Mouse (Mus musculus): Measurements from ENCODE around the gene Vezf1. TPM values are rescaled to one million over a fixed set of nuclear protein-coding genes. Genes with fewer than 3 reads are reported as not detected.

The Vezf1 gene
- polyA plus RNA-seq, 1 experiment from 2014 or later = 30.5 TPM

DNA sequence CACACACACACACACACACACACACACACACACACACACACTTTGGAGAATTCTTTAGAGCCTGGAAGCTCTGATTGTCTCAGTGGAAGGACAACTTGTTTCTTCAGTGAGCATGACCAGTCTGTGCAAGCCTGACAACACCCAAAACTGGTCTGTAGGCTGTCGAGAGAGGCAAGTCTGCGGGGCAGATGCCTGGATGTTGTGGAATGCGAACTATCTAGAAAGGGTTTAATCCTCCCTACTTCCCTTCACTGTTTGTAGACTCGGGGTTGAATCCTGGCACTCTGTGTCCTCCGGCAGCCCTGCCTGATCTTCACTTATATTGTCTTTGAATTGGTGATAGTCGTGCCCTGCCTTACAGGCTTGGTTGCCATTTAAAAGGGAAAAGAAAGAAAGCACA lies 55.7 kb downstream of the Vezf1 start:
- no peaks in the 10 kb centered on the region for H3K9me3 ChIP-seq (replicated peaks; ENCODE audit: control insufficient read depth, low read length)

DNA sequence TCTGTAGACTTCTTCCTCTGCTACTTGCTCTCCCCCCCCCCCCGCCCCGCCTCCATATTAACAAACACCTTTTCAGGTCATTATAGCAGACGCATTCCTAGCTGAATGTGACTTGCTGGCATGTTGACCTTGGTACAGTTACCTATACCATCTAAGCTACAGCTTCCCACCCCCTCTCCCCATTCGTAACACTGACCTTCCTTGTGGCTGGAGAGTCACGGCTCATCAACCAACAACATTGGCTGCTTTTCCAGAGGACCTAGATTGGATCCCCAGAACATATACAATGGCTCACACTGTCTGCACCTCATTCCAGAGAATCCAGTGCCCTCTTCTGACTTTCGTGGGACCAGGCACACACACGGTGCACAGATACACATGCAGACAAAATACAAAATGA lies 57.4 kb downstream of the Vezf1 start:
- Histone ChIP-seq H3K4me1 (ENCODE audit: control insufficient read depth, insufficient read depth, low read length) (no peaks in the 10 kb centered on the region; the same call in 1 of the 2 replicates), H3K27ac (ENCODE audit: low read length) (peak overlapping the region; percentile 11; the same call in 1 of the 2 replicates), H3K9me3 (replicated peaks; ENCODE audit: control insufficient read depth, low read length) (no peaks in the 10 kb centered on the region), H3K36me3 (ENCODE audit: control insufficient read depth, insufficient read depth, low read length) (no peaks in the 10 kb centered on the region), H3K4me3 (replicated peaks; ENCODE audit: low read length) (no peak overlapping the region), H3K27me3 (ENCODE audit: control insufficient read depth, insufficient read depth, low read length) (no peaks in the 10 kb centered on the region), H3K9ac (ENCODE audit: low read length) (no peak overlapping the region), H3K4me2 (ENCODE audit: low read depth, low read length) (no peak overlapping the region)
- 68% methylated on average over 7 of the region's 7 CpGs for WGBS
- ATAC-seq (ENCODE audit: insufficient read depth, low FRiP score) = no peak

More for the DNA sequence above, 55.7 kb downstream of the Vezf1 start:
- Histone ChIP-seq H3K9ac (ENCODE audit: low read length) (no peak overlapping the region), H3K36me3 (ENCODE audit: control insufficient read depth, insufficient read depth, low read length) (no peaks in the 10 kb centered on the region), H3K27ac (ENCODE audit: low read length) (peak overlapping the region; percentile 79), H3K4me2 (ENCODE audit: low read depth, low read length) (peak overlapping the region; percentile 6; the same call in 1 of the 2 replicates), H3K27me3 (ENCODE audit: control insufficient read depth, insufficient read depth, low read length) (no peaks in the 10 kb centered on the region), H3K4me1 (ENCODE audit: control insufficient read depth, insufficient read depth, low read length) (peaks cover 12% of the 10 kb centered on the region), H3K4me3 (replicated peaks; ENCODE audit: low read length) (no peak overlapping the region)
- WGBS = 27% methylated on average over 6 of the region's 6 CpGs
- ATAC-seq (ENCODE audit: insufficient read depth, low FRiP score) = no peak

DNA sequence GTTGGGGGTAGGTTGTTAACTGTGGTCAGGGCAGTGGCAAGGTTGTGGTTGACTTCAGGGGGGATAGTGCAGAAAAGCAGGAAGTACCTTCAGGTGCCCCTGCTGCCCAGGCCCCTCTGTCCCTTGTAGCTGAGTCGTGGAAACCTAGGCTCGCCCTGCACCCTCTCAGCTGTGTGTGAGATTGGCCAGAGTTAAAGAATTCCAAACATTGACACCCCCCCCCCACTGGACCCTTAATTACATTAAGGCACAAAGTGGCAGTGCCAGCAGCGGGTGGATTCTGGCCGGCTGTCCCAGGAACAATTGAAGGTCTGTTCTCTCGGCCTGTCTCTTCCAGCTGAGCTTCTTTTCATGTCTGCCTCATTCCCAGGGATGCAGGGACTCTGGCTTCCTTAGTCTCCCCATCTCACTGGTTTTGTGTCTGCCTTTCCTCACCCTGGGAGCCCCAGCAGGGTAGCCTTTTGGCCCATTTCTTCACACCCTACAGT lies 58.3 kb downstream of the Vezf1 start:
- ATAC-seq (ENCODE audit: insufficient read depth, low FRiP score) = no peak
- Histone ChIP-seq H3K4me2 (ENCODE audit: low read depth, low read length) (no peak overlapping the region), H3K27ac (ENCODE audit: low read length) (no peak overlapping the region), H3K4me3 (replicated peaks; ENCODE audit: low read length) (no peak overlapping the region), H3K27me3 (ENCODE audit: control insufficient read depth, insufficient read depth, low read length) (no peaks in the 10 kb centered on the region), H3K4me1 (ENCODE audit: control insufficient read depth, insufficient read depth, low read length) (peaks cover under 1% of the 10 kb centered on the region; the same call in 1 of the 2 replicates), H3K9ac (ENCODE audit: low read length) (no peak overlapping the region), H3K9me3 (replicated peaks; ENCODE audit: control insufficient read depth, low read length) (no peaks in the 10 kb centered on the region), H3K36me3 (ENCODE audit: control insufficient read depth, insufficient read depth, low read length) (no peaks in the 10 kb centered on the region)
- 45% methylated on average over 5 of the region's 5 CpGs for WGBS

DNA sequence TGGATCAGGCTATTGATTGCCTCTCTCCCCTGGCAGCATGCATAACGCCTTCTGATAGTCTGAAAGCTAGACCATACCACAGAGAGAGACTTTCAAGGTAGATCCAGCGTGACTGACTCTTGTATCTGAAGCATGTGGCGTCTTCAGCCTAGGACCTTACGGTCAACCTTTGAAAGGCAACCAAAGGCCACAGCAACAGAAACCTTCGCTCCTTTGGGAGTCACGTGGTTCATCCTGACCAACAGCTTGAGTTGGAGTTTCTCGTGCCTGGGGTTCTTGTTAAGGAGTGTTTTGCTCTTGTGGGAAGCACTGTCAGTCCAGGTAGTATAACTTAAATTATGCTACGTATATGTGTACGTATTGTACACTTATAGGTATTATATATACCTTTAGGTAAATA lies 60.4 kb downstream of the Vezf1 start:
- WGBS = 89% methylated on average over 9 of the region's 9 CpGs
- H3K4me2 ChIP-seq (ENCODE audit: low read depth, low read length) = no peak overlapping the region
- H3K36me3 ChIP-seq (ENCODE audit: control insufficient read depth, insufficient read depth, low read length) = no peaks in the 10 kb centered on the region
- no peak overlapping the region for H3K27ac ChIP-seq (ENCODE audit: low read length)
- peaks cover 8% of the 10 kb centered on the region; the same call in 1 of the 2 replicates for H3K4me1 ChIP-seq (ENCODE audit: control insufficient read depth, insufficient read depth, low read length)
- no peak for ATAC-seq (ENCODE audit: insufficient read depth, low FRiP score)
- no peaks in the 10 kb centered on the region for H3K27me3 ChIP-seq (ENCODE audit: control insufficient read depth, insufficient read depth, low read length)
- H3K4me3 ChIP-seq (replicated peaks; ENCODE audit: low read length) = no peak overlapping the region
- no peaks in the 10 kb centered on the region for H3K9me3 ChIP-seq (replicated peaks; ENCODE audit: control insufficient read depth, low read length)
- H3K9ac ChIP-seq (ENCODE audit: low read length) = no peak overlapping the region

DNA sequence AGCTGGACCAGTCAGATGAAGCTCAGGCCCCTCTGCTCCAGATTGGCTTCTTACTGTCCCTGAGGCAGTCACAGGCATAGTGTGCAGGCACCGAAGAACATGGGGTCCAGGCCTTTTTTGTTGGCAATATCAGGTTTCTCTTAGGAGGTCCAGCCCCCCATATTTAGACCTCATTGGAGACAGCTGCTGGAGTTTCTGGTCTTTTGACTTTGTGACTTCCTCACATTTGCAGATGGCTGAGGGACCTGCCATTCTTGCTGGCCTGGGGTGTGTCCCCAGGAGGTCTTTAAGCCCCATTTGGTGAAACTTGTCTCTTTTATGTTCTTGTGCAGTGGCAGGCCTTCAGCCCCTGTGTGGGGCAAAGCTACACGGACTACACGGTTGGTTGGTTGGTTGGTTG lies 61.2 kb downstream of the Vezf1 start:
- H3K4me1 ChIP-seq (ENCODE audit: control insufficient read depth, insufficient read depth, low read length) = peaks cover 8% of the 10 kb centered on the region; the same call in 1 of the 2 replicates
- no peak overlapping the region for H3K27ac ChIP-seq (ENCODE audit: low read length)
- no peaks in the 10 kb centered on the region for H3K27me3 ChIP-seq (ENCODE audit: control insufficient read depth, insufficient read depth, low read length)
- no peak for ATAC-seq (ENCODE audit: insufficient read depth, low FRiP score)
- no peak overlapping the region for H3K9ac ChIP-seq (ENCODE audit: low read length)
- no peaks in the 10 kb centered on the region for H3K36me3 ChIP-seq (ENCODE audit: control insufficient read depth, insufficient read depth, low read length)
- H3K4me2 ChIP-seq (ENCODE audit: low read depth, low read length) = no peak overlapping the region
- 74% methylated on average over 3 of the region's 3 CpGs for WGBS
- no peak overlapping the region for H3K4me3 ChIP-seq (replicated peaks; ENCODE audit: low read length)
- H3K9me3 ChIP-seq (replicated peaks; ENCODE audit: control insufficient read depth, low read length) = no peaks in the 10 kb centered on the region

DNA sequence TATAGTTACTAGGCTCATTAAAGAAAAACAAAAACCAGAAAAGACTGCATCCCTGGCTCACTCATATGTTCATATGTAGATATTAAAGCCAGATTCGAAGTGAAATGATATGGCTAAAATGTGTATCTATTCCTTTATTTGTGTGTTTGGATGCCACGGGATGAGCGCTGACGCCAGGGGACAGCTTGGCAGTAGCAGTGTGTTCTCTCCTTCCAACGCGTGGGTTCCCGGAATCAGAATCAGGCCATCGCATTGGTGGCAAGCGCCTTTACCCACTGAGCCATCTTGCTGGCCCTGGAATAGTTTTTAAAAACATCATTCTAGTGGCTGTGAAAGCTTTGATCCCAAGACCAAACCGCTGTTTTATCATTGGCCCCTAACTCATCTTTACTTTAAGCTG lies 61.9 kb downstream of the Vezf1 start:
- WGBS = 97% methylated on average over 10 of the region's 10 CpGs
- H3K36me3 ChIP-seq (ENCODE audit: control insufficient read depth, insufficient read depth, low read length) = no peaks in the 10 kb centered on the region
- peaks cover 8% of the 10 kb centered on the region; the same call in 1 of the 2 replicates for H3K4me1 ChIP-seq (ENCODE audit: control insufficient read depth, insufficient read depth, low read length)

DNA sequence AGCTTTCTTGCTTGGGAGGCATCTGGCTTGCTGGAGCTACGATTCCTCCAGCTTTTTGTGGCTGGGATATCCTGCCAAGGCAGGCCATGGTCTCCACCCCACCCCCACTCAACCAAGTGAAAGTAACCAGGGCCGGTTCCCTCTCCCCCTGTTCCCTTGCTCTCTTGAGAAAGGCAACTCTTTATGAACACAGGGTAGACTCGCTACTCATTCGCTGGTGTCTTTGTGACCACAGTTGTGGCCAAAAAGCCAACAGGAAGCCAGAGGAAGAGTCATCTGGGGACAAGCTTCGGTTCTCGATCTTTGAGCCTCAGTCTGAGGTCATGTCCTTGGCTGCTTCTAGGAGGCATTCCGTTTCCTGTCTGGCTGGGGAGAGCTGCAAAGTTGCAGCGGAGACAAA lies 63.8 kb downstream of the Vezf1 start:
- Histone ChIP-seq H3K4me2 (ENCODE audit: low read depth, low read length) (no peak overlapping the region), H3K4me3 (replicated peaks; ENCODE audit: low read length) (no peak overlapping the region), H3K9ac (ENCODE audit: low read length) (no peak overlapping the region), H3K4me1 (ENCODE audit: control insufficient read depth, insufficient read depth, low read length) (peaks cover 8% of the 10 kb centered on the region; the same call in 1 of the 2 replicates), H3K27ac (ENCODE audit: low read length) (peak overlapping the region; percentile 7; the same call in 1 of the 2 replicates), H3K27me3 (ENCODE audit: control insufficient read depth, insufficient read depth, low read length) (no peaks in the 10 kb centered on the region), H3K9me3 (replicated peaks; ENCODE audit: control insufficient read depth, low read length) (no peaks in the 10 kb centered on the region), H3K36me3 (ENCODE audit: control insufficient read depth, insufficient read depth, low read length) (no peaks in the 10 kb centered on the region)
- 34% methylated on average over 8 of the region's 8 CpGs for WGBS
- peak; percentile 68; the same call in 1 of the 2 replicates for ATAC-seq (ENCODE audit: insufficient read depth, low FRiP score)

More for the DNA sequence above, 61.9 kb downstream of the Vezf1 start:
- ATAC-seq (ENCODE audit: insufficient read depth, low FRiP score) = no peak
- no peaks in the 10 kb centered on the region for H3K27me3 ChIP-seq (ENCODE audit: control insufficient read depth, insufficient read depth, low read length)
- no peak overlapping the region for H3K27ac ChIP-seq (ENCODE audit: low read length)
- no peaks in the 10 kb centered on the region for H3K9me3 ChIP-seq (replicated peaks; ENCODE audit: control insufficient read depth, low read length)
- no peak overlapping the region for H3K4me2 ChIP-seq (ENCODE audit: low read depth, low read length)
- H3K9ac ChIP-seq (ENCODE audit: low read length) = no peak overlapping the region
- H3K4me3 ChIP-seq (replicated peaks; ENCODE audit: low read length) = no peak overlapping the region

Other genes starting within 250 kb of the Vezf1 start
- 0.25 and 0.41 TPM in 2 replicates for gene Lpo, start 240.0 kb upstream of the Vezf1 start, polyA plus RNA-seq (2015; fragmentation: Nextera tagmentation; extraction: Ambion mirVana)
- 12.5 and 14.3 TPM in 2 replicates for gene Mks1, start 215.1 kb upstream of the Vezf1 start, polyA plus RNA-seq (2015; fragmentation: Nextera tagmentation; extraction: Ambion mirVana)
- 0.15 and 0.35 TPM in 2 replicates for gene Epx, start 192.7 kb upstream of the Vezf1 start, polyA plus RNA-seq (2015; fragmentation: Nextera tagmentation; extraction: Ambion mirVana)
- gene Olfr462, start 176.0 kb upstream of the Vezf1 start, polyA plus RNA-seq (2015; fragmentation: Nextera tagmentation; extraction: Ambion mirVana) = not detected in 2 replicates
- gene Olfr463, start 170.9 kb upstream of the Vezf1 start, polyA plus RNA-seq (2015; fragmentation: Nextera tagmentation; extraction: Ambion mirVana) = not detected in 2 replicates
- not detected in 2 replicates for gene Olfr464, start 147.3 kb upstream of the Vezf1 start, polyA plus RNA-seq (2015; fragmentation: Nextera tagmentation; extraction: Ambion mirVana)
- 14.6 and 16.5 TPM in 2 replicates for gene Dynll2, start 80.7 kb upstream of the Vezf1 start, polyA plus RNA-seq (2015; fragmentation: Nextera tagmentation; extraction: Ambion mirVana)
- 188 and 201 TPM in 2 replicates for gene Srsf1, start 20.9 kb upstream of the Vezf1 start, polyA plus RNA-seq (2015; fragmentation: Nextera tagmentation; extraction: Ambion mirVana)
- gene Cuedc1, start 29.8 kb downstream of the Vezf1 start, polyA plus RNA-seq (2015; fragmentation: Nextera tagmentation; extraction: Ambion mirVana) = 11.3 and 11.5 TPM in 2 replicates
- 50.1 and 57.9 TPM in 2 replicates for gene Mrps23, start 136.1 kb downstream of the Vezf1 start, polyA plus RNA-seq (2015; fragmentation: Nextera tagmentation; extraction: Ambion mirVana)
- not detected in 2 replicates for gene Ccdc182, start 225.8 kb downstream of the Vezf1 start, polyA plus RNA-seq (2015; fragmentation: Nextera tagmentation; extraction: Ambion mirVana)

Data from stomach, embryonic 16.5 days (tissue).